Mouse (Mus musculus) gastrocnemius, postnatal 14 days (tissue): ENCODE results near the gene Shisa9. TPM values are rescaled to one million over a fixed set of nuclear protein-coding genes. Genes with fewer than 3 reads are reported as not detected.
"Not testable (repeated sequence)": the region's sequence is repeated elsewhere in the genome, so short reads cannot be mapped to it uniquely, and the experiment has no call there.

ENCODE experiments used
- DNase-seq: peaks from one replicate; pipeline ENCODE4 v3.0.0; 2021; ENCODE audit warnings: mixed read lengths
- intact Hi-C: fragments of 180-260 bp; cut with DNase I; formaldehyde crosslinking; loops from one replicate; pipeline ENCODE4 v1.15.1; 2025; ENCODE audit warnings: low total_unique reads
- long read RNA-seq, 2 experiments: library from polyadenylated mRNA; stranded (forward); transcript quantifications; one replicate each; pipeline ENCODE4 v2.0.0; 2021
- total RNA-seq, 2 experiments: library from RNA; stranded (reverse); gene quantifications; 2 replicates each; pipeline ENCODE4 v1.2.3; 2021

Shisa9 gene
- not detected for total RNA-seq
- long read RNA-seq, experiment 1: 0 reads
- long read RNA-seq, experiment 2: 0 reads

GRCm38 (mm10) chr16:11983616-11984270 is at the start of gene Shisa9:
Shisa9 (plus strand) TSS chr16:11984113.
- intact Hi-C loops: loop anchor here (5.0 kb wide), 1 partner anchor 219 kb away; no protein-coding TSS in a partner anchor
- DNase-seq: no peak

DNA sequence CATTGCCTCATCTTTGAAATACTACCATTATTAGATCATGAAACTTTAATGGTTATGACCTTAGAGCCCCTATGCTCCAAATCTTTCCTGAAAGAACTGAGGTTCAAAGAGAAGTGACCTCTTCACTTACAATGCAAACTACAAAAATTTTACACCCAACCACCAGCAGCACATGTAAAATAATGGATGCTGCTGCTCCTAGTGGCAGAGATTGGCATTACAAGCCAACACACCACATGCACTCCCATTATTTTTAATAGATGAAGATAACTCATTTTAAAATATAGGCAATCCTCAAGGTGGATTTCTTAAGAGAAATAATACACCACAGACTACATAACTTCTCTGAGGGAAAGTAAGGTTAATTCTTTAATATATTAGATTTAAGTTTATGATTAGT is 43.4 kb upstream of the Shisa9 start:
- intact Hi-C loops: no loop called here
- peak; percentile 19 for DNase-seq

DNA sequence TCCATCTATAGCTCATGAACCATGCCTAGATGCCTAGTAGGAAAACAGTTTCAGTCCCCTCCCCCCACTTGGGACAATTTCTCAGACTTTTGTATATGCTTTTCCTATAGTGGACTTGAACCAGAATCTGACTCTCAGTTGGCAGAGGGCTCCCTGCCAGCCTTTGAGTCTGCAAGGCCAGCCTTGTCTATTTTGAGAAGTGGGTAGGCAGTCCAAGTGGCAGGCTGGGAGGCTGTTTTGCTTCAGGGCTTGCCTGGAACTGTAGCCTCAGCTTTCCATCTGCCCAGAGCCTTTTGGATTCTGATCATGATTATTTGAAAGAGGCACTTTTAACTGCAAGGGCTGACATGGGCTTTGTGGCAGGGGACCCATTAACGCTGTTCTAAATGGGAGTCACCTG is 23.2 kb upstream of the Shisa9 start:
- no peak for DNase-seq
- intact Hi-C loops: no loop called here

DNA sequence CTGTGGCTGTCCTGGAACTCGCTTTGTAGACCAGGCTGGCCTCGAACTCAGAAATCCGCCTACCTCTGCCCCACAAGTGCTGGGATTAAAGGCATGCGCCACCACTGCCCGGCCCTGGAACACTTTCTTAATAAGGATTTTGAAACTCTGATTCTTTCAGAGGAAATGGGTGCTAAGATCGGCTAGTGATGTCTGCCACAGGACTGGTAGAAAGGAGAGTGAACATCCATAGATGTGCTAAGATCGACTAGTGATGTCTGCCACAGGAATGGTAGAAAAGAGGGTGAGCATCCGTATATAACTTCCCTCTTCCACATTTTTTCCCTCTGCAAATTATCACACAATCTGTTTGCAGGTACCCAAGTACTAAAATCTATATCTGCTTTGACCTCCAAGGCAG is 17.9 kb upstream of the Shisa9 start:
- intact Hi-C loops: no loop called here
- no peak for DNase-seq

GRCm38 (mm10) chr16:11966810-11967209 is 17.1 kb upstream of the Shisa9 start:
- intact Hi-C loops, DNase-seq: not testable (repeated sequence)

DNA sequence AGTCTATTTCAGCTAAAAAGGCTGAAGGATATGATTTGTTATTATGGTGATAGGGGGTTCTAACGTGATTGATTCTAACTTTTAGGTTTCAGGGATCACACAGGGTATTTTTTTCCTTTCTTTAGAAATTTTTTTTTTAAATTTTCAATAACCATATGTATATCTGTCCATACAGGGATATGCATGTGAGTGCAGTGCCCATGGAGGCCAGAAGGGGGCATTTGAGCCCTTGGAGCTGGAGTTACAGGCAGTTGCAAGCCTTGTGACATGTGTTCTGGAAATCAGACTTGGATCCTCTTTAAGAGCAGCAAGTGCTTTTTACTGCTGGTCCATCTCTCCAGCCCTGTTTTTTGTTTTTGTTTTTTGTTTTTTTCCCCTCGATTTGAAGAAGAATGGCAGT is 16.3 kb upstream of the Shisa9 start:
- DNase-seq: no peak
- intact Hi-C loops: no loop called here

DNA sequence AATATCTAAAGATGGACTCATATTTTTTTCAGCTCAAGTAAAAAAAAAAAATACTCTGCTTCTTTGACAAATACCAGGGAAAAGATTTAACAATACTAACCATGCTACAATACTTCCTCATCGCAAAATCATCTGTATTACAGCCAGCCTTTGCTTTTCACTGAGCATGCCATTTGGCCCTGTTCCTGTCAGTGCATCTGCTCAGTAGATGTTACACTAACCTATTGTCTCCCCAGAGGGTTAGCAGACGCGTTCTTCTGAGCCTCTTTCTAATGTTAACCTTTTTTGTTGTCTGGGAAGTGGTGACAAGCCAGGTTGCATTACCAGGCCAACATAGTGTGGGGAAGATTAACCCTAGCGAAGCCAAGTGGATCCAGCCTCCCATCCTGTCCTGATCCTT is 10.2 kb upstream of the Shisa9 start:
- DNase-seq: no peak
- intact Hi-C loops: no loop called here

DNA sequence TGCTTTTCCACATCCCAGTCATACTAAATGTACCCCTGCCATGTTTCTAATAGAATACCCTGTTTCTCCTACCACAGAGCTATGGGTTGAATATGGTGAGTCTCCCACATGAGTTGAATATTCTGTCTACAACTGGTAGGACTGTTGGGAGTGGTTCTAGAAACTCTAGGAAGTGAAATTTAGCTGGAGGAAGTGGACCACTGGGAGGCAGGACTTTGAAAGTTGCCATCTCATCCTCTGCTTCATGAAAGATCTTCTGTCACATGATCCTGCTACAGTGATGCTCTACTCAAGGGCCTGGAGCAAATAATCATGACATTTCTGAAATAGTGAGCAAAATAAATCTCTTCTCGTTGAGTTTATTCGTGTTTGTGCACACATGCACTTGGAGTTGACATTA is 7.2 kb upstream of the Shisa9 start:
- no peak for DNase-seq
- intact Hi-C loops: no loop called here

GRCm38 (mm10) chr16:11980764-11981163 is 3.1 kb upstream of the Shisa9 start:
- DNase-seq: peak; percentile 19

DNA sequence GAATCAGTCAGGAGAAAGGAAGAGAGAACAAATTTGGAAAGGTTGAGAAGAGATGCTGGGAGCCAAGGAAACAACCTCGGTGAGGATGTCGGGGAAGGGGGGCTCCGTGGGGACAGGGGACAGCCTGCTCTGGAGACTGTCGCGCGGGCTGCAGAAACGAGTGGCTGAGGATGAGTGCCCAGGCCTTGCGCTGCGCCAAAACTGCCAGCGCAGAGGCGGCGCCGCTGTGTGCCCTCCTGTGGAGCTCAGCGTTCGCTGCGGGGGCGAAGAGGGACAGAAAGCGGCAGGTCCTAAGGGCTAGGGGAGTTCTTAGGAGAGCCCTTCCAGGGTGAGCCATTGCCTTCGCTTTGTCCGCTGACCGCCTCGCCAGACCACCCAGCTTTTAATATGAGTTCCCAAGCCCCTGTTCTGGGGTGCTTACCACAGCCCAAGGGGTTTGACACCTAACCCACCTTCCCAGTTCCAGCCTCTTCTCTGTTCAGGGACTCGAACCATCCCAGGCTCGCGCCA is 752 bp upstream of the Shisa9 start:
- intact Hi-C loops: loop anchor here (5.0 kb wide), 1 partner anchor 219 kb away; no protein-coding TSS in a partner anchor
- no peak for DNase-seq

More at GRCm38 (mm10) chr16:11980764-11981163, 3.1 kb upstream of the Shisa9 start:
- intact Hi-C loops: loop anchor here (5.0 kb wide), 1 partner anchor 222 kb away; no protein-coding TSS in a partner anchor

- peak; percentile 10 for DNase-seq
- intact Hi-C loops: loop anchor here (5.0 kb wide), 1 partner anchor 218 kb away; no protein-coding TSS in a partner anchor
Observed at GRCm38 (mm10) chr16:11984271-11984791, 418 bp downstream of the Shisa9 start.

DNA sequence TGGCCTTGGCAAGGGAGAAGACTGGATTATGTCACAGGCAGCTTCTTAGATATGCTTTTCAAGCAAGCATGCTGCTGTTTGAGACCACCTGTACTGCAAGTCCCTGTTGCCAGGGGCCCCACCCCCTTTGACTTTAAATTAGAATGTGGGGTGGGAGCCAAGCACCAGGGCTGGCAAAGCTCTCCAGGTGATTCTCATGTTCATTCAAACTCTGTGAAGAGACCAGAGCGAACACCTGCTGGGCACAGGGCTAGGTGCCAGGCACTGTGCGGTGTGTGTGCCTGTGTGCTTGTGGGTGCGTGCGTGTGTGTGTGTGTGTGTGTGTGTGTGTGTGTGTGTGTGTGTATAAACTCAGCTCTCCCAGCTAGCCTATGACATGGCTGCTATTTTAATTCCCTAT is 3.1 kb downstream of the Shisa9 start:
- intact Hi-C loops: no loop called here
- DNase-seq: no peak

DNA sequence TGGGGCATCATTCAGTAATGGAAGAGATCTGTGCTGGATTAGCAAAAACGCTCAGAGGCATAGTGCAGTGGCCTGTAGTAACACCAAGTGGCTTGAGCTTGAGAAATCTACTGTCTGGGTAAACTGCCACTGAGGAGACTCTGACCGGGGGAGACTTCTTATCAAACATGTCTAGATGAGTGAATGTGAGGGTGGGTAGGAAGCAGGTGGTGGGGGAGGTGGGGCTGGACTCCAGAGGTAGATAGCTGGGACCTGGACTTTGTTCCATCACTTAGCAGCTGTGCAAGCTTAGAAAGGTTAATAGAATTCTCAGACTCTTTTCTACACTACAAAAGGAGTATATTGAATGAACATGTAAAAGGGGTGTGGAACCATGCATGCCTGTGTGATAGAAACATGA is 21.3 kb downstream of the Shisa9 start:
- intact Hi-C loops: no loop called here
- DNase-seq: no peak

GRCm38 (mm10) chr16:12010136-12010535 is 26.2 kb downstream of the Shisa9 start:
- no peak for DNase-seq
- intact Hi-C loops: no loop called here

DNA sequence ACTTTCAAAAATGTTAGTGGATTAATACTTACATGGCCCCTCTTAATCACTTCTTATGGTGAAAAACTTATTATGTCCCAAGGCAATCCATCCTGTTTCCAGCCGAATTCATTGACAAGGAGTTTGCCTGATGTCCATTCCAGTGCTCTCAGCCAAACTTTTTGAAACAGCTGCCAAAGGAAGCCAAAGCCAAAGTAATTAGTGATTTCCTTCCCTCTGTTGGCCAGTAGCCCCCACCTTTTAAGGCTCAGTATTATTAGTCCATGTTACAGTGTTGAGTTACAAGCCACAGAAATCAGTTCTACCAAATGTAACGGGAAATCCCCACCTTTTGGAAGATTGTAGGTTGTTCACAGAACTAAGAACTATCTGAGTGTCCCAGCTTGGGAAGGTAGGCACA is 28.8 kb downstream of the Shisa9 start:
- intact Hi-C loops: no loop called here
- DNase-seq: no peak

DNA sequence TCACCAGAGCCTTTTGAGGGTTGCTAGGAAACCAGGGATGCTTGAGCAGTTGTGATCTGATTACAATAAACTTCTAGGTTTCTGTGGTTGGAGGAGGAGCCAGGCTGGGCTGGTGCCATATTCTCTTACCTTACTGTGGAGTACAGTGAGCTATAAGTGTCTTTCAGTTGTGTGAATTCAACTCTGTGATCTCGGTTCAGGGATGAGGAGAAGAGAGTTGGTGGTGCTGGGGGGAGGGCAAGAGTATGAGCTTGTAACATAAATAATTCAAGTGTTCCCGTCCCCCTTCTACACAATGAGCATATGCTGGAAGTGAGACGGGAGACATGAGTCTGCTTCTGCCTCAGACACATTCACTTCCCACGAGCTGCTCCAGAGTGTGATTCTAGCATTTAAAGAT is 30.6 kb downstream of the Shisa9 start:
- no peak for DNase-seq
- intact Hi-C loops: no loop called here

GRCm38 (mm10) chr16:12017921-12018618 is 34.2 kb downstream of the Shisa9 start:
- DNase-seq: no peak

GRCm38 (mm10) chr16:12020103-12020755 is 36.3 kb downstream of the Shisa9 start:
- DNase-seq: no peak
- intact Hi-C loops: no loop called here

More at GRCm38 (mm10) chr16:12017921-12018618, 34.2 kb downstream of the Shisa9 start:
- intact Hi-C loops: no loop called here

GRCm38 (mm10) chr16:12032441-12032840 is 48.5 kb downstream of the Shisa9 start:
- DNase-seq: no peak
- intact Hi-C loops: no loop called here

- no peak for DNase-seq
- intact Hi-C loops: no loop called here
Observed at GRCm38 (mm10) chr16:12034868-12035267, 51.0 kb downstream of the Shisa9 start.
